Mouse (Mus musculus) granulocyte monocyte progenitor cell, adult 5-6 weeks (primary cell): Measurements from ENCODE around the gene Rxra. TPM values are rescaled to one million over a fixed set of nuclear protein-coding genes. Genes with fewer than 3 reads are reported as not detected.

Experiments
- ATAC-seq: replicated peaks from 2 replicates; pipeline ENCODE4 v1.8.0; 2016; ENCODE audit warnings: mild to moderate bottlenecking, moderate TSS enrichment, inconsistent platforms; ENCODE audit not compliant: poor library complexity, severe bottlenecking
- total RNA-seq, 2 experiments: library from RNA; stranded (forward) in 1 of 2; stranded (reverse) in 1 of 2; fragments of 200-712, 200-1000 nt in 1 of 2; fragments of >200 nt in 1 of 2; fragmentation: Nextera tagmentation in 1 of 2; gene quantifications; 2 replicates each; pipeline ENCODE4 v1.2.3; 2014 to 2017

The Rxra gene
- total RNA-seq, 2 experiments from 2014 or later: 0.77 to 1.8 TPM

DNA sequence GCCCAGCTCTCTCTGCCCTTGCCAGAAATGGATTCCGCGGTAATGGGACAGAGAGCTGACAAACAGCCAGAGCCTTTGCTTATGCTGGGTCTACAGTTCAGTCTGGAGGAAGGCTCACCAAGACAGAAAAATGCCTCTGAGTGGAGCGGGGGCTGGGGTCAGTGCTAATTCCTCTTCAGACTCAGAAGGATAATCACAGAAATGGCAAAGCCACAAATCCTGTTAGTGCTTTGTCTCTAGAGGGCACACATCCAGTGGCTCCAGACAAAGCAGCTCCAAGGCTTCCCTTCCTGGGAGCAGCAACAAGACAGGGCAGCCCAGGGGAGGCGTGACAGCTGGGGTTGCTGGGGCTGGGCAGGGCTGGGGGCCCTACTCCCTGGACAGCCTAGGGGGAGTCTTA lies 9.5 kb upstream of the Rxra start:
- ATAC-seq: no peak

DNA sequence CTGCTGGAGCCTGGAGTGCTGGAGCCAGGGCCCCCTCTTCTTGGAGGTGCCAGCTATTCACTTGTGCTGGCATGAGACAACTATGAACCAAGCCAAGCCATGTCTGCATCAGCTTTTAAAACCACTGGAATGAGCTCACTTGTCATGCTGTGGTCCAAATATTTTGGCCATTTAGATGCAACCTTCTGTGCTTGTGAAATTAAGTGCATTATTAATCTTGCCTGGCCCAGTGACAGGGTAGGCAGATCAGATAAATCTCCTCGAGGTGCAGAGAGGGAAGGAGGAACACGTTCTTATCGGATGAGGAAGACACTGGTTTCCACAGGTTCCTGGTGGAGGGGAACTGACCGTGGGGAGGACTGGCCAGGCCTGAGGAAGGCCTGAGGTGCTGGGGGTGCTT lies 8.6 kb upstream of the Rxra start:
- ATAC-seq: no peak

DNA sequence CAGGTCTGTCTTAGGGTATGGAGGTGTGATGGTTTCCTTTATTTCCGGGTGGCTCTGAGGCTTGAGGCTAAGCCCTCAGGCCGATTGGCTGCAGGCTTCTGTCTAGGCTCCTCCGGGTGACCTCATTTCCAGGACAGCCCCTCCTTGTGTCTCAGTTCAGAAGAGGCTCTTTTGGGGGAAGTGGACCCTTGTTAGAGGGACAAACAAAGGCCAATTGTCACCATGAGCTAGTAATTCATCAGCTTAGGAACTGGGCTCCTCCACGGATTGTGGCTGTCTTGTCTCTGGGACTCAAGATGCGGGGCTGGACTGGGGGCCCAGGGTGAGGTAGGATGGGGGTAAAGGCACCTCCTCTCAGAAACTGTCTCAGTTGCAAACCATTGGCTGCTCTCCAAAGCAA lies 5.5 kb upstream of the Rxra start:
- no peak for ATAC-seq

DNA sequence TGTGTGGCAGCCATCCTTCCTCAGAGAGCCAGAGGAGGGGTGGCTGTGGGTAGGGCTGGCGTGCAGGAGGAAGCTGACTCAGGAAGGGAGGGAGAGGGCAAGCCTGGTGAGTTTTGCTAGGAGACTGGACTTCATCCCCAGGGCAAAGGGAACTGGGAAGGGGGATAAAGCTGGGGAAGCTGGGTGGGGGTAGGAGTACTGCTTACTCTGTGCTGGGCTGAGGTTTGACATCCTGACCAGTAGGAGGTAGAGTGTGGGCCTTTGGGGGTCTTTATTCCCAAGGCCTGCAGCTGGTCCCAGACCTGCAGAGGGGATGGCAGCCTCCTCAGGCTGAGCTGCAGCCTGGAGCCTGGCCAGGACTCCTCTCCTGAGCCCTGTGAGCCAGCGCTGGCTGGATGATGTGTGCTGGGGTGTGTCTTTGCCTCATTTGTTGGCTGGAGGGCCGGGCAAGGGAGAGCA lies 4.6 kb upstream of the Rxra start:
- no peak for ATAC-seq

DNA sequence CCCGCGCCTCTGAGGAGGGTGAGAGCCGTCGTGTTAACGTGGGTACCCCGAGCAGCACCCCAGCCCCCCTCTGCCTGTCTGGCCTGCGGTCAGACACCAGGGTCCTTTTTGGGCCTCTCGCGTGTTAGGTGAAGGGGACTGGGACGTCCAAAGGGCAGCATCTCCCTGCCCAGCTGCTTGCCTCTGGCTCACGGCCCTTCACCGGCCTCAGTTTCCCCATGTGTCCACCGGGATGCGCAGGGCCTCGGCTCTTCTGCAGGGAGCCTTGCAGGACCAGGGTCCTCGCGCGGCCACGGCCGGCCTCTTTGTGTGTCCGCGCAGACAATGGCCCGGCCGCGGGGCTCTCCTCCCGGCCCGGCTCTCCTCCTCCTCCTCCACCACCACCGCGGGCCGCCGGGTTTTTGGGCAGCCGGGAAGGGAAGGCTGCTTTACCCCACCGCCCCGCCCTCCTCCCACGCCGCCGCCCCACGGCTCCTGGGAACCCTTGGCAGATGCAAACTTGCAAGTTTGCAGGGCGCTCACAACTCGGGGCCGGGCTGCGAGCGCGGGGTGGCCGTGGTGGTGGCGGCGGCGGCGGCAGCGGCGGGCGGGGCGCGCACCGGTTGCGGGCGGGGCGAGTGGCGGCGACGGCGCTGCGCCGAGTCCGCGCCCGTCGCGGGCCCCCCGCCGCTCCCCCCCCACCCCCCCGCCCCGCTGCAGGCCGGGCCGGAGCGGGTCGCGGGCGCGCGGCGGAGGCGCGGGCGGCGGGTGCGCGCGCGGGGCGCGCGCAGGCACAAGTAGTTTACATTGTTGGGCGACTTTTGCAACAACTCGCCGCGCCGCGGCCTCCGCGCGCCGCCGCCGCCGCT lies 462 bp downstream of the Rxra start:
- ATAC-seq: peak; percentile 21; the same call in 1 of the 2 replicates

DNA sequence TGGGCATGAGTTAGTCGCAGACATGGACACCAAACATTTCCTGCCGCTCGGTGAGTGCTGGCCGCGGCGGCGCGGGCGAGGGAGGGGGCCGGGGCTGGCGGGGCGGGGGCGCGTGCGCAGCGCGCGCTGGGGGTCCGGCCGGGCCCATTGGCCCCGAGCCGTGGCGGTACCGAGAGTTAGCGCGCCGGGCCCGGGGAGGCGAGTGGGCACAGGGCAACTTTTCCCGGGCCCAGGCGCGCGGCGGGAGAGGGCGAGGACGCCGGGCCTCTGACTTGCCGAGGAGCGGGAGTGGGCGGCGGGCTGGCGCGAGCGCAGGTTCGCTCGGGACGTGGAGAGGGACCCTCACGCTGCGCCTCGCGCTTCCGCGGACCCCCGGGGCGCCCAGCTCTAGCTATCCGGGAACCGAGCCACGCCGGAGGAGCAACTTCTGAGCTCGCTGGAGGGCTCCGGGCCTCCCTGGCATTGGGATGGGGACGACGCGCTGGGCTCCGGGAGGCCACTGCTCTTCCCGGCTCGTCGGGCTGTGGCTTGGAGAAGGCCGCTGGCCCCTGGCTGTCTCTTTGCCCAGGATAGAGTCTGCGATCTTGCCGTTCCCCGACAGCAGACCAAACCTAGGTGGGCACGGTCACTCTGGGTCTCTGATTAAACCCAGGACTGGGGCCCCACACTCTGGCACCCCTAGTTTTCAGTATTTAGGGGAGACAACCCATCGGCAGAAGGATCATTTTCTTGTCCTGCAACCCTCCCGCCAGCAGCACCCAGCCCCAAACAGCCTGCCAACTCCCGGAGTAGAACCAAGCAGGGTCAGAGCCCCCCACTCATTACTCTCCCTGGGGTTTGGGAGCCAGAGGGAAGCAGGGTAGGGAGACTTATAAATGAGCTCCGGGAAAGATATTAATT lies 1.4 kb downstream of the Rxra start:
- 0 out of 2 replicates have a peak, but pooled peaks have one; percentile 15 for ATAC-seq

DNA sequence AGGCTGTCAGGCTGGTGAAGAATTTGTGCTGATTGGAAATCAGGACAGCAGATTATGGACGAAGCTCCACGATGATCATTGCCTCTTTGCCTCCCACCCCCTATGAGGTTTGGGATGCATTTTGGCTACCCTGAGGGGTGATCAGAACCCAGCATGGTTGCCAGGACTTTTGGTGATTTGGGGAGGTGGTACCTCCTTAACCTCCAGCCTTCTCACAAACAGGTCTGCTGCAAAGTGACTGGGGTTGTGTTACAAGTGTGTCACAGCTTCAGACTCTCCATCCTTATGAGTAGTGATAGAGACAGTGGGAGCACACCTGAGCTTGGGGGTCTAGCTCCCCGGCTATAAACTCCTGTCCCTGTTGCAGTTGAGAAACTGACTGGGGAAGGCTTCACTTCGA lies 2.1 kb downstream of the Rxra start:
- ATAC-seq: no peak

DNA sequence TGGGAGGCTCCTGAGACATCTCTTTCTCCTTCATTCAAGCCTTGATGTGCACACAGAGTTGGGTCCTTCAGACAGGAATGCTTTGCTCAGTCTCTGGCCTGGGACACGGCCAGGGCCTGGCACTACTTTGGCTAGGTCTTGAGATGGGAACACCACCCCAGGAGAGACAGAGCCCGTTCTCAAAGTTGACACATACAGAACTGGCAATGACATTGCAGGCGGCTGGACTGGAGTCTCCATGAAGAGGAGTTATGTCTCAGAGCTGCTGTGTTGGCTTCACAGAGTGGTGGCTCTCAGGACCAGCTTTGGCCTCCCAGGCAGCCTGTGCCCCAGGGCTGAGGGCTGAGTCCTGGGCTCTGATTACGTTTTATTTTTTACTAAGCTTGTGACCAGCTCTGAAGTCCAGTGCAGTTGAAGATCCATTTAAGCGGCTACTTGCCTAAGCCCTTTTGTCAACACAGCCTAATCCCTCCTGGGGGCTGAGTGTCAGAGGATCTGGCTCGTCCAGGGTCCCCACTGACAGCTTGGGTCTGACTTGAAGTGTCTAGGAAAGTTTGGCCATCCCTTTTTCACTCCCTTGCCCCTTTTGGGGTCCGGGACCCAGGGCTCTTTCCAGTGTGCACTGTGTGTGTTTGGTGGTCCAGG lies 2.7 kb downstream of the Rxra start:
- no peak for ATAC-seq

DNA sequence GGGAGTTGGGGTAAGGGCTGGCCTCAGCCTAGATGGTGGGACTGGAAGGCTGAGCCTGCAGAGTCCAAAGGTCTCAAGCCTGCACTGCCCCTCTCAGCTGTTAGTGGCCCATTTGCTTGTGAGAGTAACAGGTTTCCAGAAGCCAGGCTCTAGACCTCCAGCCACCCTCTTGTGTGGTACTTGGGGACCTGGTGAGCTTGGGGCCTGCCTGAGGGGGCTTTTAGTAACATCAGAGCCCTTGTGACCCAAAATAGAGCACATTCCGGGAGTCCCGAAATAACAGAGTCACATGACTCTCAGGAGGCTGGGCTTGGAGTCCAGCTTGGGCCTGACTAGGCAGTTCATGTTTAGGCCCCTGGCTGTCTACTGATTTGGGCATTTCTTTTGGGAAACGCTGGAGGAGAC lies 3.4 kb downstream of the Rxra start:
- no peak for ATAC-seq

DNA sequence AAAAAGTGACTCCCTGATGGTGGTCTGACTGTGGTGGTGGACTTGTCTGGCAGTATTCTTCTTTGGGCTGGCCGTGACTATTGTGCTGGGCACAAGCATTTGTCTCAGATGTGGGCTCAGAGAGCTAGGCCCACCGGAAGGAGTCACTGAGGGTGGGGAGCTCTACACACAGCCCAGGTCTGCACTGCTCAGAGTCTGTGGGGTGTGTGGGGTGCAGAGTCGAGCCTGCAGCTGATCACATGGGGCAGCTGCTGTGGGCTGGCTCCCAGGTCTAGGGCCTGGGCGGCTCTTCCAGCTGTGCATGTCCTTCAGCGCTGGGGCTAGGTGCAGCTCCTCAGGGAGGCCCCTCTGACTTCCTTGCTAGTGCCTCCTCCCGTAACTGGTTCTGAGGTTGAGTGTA lies 3.8 kb downstream of the Rxra start:
- ATAC-seq: no peak

DNA sequence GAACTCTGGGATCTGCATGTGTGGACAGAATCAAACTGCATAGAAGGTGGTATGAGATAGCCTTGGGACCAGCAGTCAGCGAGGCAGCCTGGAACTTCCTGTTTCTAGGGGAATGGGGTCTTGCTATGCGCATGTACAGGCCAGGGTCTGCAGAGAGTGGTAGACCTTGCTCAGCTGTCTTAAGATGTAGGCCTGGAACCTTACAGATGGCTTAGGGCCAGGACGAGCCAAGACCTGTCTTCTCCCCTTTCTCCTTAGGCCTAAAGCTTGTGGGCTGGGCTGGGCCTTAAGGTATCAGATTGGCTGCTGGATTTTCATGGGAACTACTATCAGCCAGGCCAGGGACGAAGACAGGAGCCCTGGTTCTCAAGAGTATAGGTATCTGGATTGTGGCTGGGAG lies 4.4 kb downstream of the Rxra start:
- ATAC-seq: no peak

DNA sequence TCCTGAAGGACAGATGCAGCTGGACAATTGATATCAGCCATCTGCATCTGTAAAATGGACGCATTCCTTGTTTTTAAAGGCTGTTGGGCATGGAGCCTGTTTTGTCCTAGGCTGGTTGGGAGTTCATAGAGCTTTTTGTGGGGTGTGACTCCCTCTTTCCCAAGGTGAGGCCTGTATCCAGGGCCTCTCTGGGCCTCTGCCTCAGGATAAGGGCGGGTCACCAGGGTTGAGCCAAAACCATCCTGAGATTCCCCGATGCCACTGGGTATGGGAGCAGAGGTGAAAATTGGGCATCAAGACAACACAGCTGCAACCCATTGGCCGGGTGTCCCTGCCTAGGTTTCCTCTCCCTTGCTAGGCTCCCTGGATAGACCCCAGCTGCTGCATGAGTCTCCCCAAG lies 5.2 kb downstream of the Rxra start:
- no peak for ATAC-seq

DNA sequence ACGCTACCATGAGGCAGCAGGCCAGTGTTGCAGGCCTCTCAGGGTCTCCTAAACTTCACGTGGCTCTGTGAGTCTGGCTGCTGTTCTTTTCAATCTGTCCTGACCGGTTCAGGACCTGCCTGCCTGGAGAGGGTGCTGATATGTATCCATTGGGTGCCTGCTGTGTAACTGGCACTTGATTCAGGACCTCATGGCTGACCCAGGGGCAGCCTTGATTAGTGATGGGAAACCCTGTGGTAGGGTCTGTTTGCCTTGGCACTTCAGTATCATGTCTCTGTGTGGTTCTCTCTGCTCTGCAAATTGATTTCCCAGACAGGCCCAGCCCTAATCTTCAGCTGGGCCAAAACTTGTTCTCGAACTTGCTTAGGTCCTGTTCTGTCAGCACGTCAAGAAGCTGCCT lies 5.9 kb downstream of the Rxra start:
- ATAC-seq: no peak

DNA sequence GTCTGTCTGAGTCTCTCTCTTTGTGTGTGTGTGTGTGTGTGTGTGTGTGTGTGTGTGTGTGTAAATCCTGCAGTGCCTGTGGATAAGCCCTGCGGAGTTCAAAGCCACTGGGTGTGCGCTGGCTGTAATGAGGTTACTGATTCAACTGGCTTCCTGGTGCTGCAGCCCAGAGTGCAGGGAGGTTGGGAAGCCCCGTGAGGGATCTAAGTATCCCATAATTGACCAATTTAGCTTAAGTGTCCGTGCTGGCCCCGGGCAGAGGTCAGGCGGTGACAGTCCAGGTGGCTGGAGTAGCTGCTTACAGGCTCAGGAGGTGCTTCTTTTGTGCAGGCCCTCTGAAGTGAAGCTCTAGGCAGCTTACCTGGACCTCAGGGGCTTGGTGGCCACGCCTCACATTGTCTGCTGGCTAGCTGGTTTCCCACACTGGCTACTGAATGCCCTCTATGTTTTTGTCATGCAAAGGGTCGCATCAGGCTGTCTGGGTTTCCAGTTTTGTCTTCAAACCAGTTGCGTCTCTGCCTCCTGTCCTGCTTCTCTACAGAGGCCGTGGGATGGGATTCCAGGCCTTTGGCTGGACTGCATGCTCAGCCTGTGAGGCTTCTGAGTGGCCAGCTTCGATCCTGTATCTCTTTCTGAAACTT lies 7.9 kb downstream of the Rxra start:
- no peak for ATAC-seq

DNA sequence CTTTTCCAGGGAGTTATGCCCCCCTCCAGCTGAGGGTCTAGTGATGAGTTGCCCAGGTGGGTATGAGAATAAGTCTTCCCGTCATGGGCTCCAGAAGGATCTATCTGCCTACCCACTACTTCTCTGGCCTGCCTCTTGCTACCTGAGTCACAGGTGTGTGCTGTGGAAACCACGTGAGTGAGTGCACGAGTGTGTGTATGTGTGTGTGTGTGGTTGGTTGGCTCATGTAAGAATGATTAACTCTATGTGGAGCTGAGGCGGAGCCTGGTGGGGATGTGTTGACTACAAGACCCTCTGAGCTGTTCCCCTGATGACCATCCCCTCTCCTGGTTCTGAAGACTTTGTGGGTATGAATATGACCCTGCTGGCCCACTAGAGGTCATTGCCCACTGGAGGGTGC lies 9.7 kb downstream of the Rxra start:
- ATAC-seq: no peak

DNA sequence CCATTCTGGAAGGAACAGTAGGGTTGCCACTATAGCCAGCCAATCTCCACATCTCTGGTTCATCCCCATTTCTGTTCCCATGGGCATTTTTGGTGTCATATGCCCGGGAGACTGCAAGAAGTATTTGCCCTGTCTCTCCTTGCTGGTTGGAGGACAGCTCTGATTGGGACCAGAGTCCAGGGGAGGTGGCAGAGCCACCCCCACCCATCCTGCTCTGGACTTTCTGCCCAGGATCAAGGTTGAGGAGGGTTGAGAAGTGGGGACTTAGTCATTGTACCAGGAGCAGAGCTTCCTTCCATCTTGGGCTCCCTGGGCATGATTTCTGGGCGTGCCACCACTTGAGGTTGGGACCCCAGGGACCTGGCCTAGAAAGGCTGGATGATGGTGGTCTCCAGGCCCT lies 10.1 kb downstream of the Rxra start:
- ATAC-seq: no peak

DNA sequence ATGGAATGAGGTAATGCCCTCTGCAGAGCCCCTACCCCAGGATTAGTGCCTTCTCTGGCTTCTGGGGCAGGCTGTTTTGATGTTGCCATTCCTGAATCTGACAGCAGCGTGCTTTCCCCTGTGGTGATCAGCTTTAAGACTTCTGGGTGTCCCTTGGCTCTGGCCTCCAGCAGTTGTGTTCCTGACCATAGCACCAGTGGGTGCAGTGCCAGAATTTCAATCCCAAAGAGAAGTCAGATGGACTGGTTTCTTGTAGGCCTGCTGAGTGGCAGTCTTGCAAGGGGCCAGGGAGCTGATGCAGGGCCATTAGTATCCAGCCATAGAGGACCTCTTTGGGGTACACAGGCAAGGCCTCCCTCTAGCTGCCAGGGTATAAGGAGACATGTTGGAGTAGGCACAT lies 10.8 kb downstream of the Rxra start:
- no peak for ATAC-seq

DNA sequence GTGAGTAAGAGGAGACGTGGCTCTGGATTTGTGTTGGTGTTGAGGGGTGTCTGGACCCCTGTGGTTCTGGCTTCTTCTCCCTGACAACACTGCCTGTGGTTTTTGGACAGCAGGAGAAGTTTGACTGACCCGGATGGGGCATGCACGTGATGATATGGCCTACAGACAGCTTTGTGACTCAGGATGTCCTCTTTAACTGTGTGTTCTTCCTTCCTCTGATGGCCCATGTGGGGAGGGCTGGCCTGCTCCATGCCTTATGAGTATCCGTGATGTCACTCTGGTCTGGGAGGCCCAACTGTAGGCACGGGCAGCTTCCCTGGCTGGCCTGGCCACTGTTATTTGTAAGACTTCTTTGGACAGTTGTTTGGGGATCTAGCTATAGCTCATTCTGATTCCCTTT lies 11.7 kb downstream of the Rxra start:
- ATAC-seq: no peak

DNA sequence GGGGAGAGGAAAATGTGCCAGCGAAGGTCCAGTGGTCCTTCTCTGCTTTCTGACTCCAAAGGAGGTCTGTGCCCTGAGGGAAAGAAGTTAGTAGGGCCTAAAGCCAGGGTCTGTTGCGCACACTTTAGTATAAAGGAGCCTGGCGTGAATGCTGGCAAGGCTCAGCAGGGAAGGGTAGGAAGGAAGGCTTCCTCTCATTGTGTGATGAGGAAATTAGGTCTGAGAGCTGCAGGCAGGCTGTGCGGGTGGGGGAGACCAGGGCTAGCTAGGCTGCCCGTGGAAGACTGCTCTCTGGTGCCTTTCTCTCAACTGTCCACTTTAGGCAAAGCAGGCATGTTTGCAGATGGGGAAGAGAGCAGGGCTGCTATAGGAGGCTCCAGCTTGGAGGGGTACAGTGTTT lies 14.5 kb downstream of the Rxra start:
- ATAC-seq: no peak

DNA sequence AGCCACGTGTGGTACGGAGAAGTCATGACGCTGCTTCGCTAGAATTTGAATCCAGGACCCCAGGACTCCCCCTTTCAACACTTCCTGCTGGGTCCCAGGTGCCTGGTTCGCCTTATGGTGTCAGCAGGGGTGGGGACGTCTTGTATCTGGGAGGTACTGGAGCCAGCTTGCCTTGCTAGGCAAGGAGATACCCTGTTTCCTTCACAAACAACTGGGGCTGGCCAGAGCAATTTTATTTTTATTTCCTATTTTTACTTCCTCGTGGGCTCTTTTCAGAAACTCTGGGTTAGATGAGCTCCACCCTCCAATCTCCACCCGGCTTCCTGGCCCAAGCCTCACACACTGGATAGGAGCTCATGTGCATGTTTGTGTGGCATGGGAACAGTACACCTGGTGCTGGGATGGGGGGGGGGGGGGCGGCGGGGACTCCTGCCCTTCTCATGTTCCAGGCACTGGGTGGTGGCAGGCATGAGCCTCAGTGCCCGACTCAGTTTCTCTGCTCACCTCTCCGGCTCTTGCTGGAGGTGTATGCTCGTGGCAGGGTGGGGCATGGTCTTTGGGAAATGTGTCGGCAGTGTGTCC lies 15.0 kb downstream of the Rxra start:
- no peak for ATAC-seq
